Mouse (Mus musculus) thymus, adult 2 months (tissue): ENCODE data around the gene Ankrd55.

Experiments
- CTCF ChIP-seq: fragments of 200-500 bp; IDR thresholded peaks from 2 replicates; pipeline ENCODE4 v1.5.1; 2012; ENCODE audit warnings: mild to moderate bottlenecking, control low read depth, low read length, moderate library complexity, borderline replicate concordance; ENCODE audit not compliant: control insufficient read depth, poor library complexity, insufficient read depth; ENCODE audit errors: extremely low read depth
- POLR2A ChIP-seq: fragments of 200-500 bp; IDR thresholded peaks from 2 replicates; pipeline ENCODE4 v1.6.1; 2012; ENCODE audit warnings: mild to moderate bottlenecking, low read length, control low read depth, moderate library complexity; ENCODE audit not compliant: control insufficient read depth, poor library complexity, insufficient read depth; ENCODE audit errors: extremely low read depth

DNA sequence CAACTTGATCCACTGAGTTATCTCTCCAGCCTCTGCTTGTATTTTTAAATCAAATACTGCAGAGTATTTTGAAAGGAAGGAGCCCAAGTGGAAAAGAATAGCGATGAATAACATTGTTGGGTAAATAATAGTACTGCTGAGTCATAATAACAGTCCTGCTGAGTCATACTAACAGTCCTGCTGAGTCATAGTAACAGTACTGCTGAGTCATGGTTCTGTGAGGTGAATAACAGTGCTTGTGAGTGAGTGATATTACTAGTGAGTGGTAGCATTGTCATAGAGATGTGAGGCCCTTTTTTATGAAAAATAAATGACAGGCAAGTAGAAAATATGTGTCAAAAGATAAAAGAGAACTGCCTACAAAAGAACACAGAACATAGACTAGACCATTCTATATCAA, 1.1 kb upstream of the Ankrd55 start:
- no peak for TF ChIP-seq CTCF
- no peak for TF ChIP-seq POLR2A
